Mouse (Mus musculus) CD4-positive helper T cell, adult 2 months (primary cell): ENCODE data around the gene Dlg2.

ENCODE experiments used
- DNase-seq: peaks from one replicate; pipeline ENCODE4 v3.0.0-alpha.2; 2012; ENCODE audit warnings: low read depth, missing footprints, low spot score

Dlg2 gene

GRCm38 (mm10) chr7:91262031-91262951 is 785.8 kb downstream of the Dlg2 start:
- DNase-seq: no peak

DNA sequence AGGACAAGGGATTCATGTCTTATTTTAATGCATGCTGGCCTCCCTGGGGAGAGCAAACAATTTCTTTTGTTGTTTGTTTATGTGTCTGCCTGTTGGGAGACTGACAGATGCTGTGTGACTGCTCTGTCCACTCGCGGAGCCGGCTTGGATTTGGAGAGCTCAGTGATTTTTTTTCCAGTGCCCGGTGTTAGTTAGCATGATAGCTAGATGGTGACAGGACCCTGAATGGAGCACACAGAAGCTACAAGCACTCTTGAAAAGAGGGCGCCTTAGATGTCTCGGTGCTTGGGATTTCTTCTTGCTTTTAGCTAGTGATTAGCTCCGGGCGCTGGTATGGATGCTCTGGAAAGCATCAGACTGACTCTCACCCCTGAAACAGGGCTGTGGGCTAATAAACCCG is 786.5 kb downstream of the Dlg2 start:
- DNase-seq: no peak

DNA sequence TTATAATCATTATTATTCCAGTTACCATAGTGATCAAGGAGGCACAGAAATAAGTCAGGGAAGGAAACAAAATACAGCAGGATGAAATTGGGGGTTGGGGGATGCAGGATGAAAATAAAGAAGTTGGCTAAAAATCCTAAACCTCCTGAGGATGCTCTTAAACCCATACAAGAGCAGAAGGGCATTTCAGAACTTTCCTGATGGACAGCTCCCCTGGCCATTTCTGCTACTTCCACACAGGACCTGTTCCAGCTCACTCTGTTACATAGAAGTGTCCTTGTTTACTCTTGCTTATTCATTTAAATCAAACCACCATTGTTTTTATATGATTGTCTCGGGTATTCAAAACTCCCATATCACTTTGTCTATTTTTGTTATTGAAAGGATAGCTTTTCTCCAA is 791.3 kb downstream of the Dlg2 start:
- DNase-seq: no peak

DNA sequence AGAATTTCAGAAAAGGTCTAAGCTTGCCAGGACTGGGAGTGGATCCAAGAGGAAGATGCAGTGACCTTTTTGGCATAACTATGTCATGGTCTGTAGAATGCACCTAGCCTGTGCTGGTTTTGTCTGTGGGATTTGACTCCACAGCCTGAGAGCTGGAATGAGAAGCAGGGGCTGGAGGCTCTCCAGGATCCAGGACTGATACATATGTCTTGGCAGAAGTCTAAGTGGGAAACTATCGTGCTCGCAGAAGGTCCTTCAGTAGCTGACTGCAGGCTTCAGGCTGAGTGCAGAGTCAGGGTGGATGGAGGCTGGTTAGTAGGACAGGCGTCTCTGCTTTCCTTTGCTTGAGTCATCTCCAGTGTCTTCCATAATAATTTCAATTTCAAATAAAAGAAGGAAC is 807.7 kb downstream of the Dlg2 start:
- no peak for DNase-seq

GRCm38 (mm10) chr7:91288324-91288723 is 811.9 kb downstream of the Dlg2 start:
- DNase-seq: no peak

DNA sequence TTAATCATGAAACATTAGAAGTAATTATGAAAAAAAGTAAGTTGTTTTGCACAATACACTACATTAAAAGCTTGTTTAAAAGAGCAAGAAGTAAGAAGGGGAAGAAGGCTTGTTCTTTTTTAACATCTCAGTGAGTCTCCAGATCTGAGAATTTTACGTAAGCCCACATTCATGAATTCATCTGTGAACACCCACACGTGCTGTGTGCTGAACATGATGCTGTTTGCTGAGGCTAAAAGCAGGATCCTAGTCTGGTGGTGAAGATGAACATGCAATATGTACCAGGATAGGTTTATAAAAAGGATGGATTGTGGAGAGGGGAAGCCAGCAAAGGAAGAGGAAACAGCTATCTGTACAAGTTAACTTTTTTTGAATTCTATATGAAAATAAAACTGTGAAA is 819.7 kb downstream of the Dlg2 start:
- no peak for DNase-seq

DNA sequence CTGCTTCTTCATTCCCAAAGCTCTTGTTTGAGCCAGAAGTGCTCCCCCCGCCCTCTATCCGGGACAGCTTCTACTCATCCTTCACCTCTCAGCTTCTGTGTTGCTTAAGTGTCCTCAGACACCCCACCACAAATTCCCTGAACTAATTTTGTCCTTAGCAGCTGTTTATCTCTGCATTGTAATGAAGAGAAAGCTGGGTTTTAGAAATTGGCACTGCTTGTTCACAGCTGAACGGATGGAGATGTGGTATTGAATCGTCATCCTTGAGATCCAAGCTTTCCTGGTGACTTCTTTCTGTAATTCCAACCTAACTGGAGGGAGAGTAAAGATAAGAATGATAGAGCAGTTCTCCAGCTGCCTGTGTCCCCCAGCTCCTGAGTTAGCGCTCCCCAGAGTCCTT is 834.7 kb downstream of the Dlg2 start:
- DNase-seq: no peak

GRCm38 (mm10) chr7:91345073-91345472 is 868.6 kb downstream of the Dlg2 start:
- DNase-seq: no peak

DNA sequence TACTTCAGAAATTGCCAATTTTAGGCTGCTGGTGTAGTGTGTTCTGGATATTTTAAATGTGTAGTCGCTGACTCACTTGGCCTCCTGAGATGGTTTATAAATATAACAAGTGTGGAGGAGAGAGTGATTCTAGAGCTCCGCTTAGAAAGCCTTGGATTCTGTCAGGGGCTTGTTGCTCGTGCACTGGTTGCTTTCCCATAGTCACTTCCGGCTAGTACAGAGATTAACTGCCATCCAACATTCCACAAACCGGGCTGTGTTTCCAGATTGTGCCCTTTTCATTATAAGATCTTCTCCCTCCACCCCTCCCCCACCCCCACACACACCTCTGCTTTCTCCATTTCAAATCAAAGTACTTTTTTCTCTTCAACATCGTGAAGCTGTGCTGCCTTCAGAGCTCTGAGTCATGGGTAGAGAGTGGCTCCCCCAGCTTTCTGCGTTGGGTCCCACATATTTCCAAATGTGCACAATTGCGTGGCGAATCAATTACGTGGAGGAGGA is 893.4 kb downstream of the Dlg2 start:
- DNase-seq: no peak

DNA sequence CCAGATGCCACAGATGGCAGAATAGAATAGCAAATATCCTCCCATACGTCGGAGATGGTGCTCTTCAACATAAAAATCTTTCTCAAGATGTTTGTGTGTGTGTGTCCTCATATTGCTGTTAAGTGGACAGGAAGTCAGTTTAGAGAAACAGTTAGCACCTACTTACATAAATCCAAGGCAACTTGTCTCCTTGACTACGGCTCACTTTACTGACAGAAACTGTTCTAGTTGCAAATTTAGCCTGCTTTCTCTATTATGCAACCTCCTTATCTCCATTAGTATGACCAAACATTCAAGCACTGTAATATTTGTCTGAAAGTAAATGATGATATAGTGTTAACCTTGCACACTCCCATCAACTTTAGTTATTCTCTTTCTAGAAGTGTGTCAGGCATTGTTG is 905.8 kb downstream of the Dlg2 start:
- no peak for DNase-seq

DNA sequence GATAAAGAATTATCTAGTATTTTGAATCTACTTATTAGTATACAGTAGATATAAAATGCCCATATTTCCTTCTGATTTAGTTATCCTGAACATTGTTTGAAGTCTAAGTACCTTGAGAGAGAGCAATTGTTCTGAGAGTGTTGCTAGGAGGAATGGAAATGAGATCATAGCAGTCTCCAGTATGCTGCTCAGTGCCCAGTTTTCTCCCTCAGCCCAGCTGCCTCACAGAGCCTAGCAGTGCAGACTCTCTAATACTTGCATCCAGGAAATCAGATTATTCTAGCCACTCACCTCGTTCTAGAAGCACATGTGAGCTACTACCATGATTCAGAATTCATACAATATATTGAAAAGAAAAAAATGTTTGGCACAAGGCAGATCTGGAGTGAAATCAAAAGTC is 907.4 kb downstream of the Dlg2 start:
- no peak for DNase-seq

GRCm38 (mm10) chr7:91389272-91389671 is 912.8 kb downstream of the Dlg2 start:
- DNase-seq: no peak

DNA sequence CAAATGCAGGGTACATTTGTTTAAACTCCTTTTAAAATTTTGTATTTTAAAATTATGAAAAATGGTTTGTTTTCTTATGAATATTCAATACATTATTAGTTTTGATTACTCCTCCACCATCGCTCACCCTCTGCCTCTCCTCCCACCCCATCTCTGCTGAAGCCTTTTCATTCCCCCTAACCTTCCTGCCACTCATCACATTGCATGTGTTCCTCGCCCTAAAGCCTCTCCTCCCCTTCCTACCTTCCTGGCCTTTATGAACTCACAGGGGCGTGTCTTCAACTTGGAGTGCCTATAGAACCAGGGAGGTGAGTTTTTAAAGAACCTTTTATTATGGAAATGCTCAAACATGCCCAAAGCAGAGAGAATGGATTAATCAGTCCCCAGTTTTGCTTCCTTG is 921.4 kb downstream of the Dlg2 start:
- no peak for DNase-seq

- DNase-seq: no peak
These were observed 935.6 kb downstream of the Dlg2 start for GRCm38 (mm10) chr7:91412109-91412508.

- DNase-seq: no peak
These were observed 937.7 kb downstream of the Dlg2 start for GRCm38 (mm10) chr7:91414150-91414549.

DNA sequence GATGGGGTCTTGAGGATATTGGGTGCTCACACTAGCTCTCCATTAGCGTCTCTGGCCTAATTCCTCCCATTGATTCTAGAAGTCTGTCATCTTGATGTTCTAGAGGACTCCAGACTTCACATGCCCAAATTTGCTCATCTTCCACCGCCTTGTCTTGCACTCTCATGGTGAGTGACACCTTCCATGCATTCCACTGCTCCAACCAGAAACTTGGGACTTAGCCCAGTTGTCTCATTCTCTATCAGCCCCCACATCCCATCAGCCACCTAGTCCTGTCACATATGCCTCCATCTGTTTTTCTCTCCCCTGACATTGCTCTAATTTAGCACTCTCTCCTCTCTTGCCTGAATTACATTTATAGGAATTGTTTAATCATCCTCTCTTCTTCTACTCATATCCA is 938.3 kb downstream of the Dlg2 start:
- no peak for DNase-seq

- no peak for DNase-seq
These were observed 943.7 kb downstream of the Dlg2 start for GRCm38 (mm10) chr7:91420215-91420614.

DNA sequence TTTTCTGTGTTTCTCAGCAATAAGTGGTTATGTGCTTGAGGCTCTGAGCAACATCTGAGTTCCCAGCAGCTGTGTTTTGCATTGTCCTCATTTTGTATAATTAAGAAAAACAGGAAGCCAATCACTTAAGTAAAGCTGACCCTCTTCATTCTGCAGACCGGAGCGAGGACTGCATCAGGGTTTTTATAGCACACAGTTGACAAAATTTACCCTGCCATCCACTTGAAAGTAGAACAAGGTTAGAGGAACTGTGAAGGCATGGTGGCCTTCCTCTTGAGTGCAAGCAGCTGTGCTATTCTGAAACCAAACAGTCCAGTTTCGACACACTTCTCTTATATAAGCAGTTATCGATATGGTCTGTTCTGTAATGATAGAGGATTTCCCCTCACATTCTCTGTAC is 947.3 kb downstream of the Dlg2 start:
- no peak for DNase-seq

- DNase-seq: no peak
These were observed 953.3 kb downstream of the Dlg2 start for GRCm38 (mm10) chr7:91429712-91430275.

- peak; percentile 3 for DNase-seq
These were observed 955.2 kb downstream of the Dlg2 start for GRCm38 (mm10) chr7:91431594-91432240.

GRCm38 (mm10) chr7:91432563-91432962 is 956.1 kb downstream of the Dlg2 start:
- no peak for DNase-seq

DNA sequence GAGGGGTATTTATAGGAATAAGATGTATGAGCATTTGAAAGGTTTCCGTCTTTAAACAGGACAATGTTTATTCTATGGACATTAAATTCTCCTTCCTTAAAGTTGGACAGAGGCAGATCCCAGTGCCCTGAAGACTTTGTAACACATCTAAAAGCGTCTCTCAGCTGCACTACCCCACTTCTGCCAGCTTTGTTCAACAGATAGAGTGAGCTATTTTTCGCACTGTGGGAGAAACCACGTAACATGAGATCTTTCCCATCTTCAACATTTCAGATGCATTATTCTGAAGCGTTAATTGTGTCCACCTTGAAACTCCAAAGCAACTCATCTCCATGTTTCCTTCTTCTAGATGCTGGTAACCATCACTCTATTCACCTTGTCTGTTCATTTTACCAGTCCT is 958.3 kb downstream of the Dlg2 start:
- DNase-seq: no peak

DNA sequence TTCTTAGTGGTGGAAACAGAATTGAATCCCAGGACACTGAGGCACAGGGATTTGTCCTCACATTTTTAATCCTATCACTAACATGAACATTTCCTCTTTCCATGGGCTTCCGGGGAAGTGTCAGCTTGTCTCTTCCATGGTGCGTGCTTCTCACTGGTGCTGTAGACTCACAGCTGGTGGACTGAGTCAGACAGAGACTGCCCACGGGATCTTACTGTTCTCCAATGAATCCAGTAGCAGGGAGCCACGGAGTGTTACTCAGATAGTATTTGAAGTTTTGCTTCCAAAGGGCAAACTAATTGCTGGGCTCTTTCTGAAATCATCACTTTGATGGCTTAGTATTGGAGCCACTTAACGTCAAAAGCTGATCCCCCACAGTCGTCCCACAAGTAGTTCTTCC is 963.9 kb downstream of the Dlg2 start:
- no peak for DNase-seq
